Mouse (Mus musculus) spleen, postnatal 10 days (tissue): Measurements from ENCODE around the gene Lamb3.
"Not testable (repeated sequence)": the region's sequence is repeated elsewhere in the genome, so short reads cannot be mapped to it uniquely, and the experiment has no call there.

Experiments used
- DNase-seq, 2 experiments: peaks; one replicate each; pipeline ENCODE4 v3.0.0; 2021 to 2022; ENCODE audit warnings: low spot score in 2 of 2

Gene Lamb3

DNA sequence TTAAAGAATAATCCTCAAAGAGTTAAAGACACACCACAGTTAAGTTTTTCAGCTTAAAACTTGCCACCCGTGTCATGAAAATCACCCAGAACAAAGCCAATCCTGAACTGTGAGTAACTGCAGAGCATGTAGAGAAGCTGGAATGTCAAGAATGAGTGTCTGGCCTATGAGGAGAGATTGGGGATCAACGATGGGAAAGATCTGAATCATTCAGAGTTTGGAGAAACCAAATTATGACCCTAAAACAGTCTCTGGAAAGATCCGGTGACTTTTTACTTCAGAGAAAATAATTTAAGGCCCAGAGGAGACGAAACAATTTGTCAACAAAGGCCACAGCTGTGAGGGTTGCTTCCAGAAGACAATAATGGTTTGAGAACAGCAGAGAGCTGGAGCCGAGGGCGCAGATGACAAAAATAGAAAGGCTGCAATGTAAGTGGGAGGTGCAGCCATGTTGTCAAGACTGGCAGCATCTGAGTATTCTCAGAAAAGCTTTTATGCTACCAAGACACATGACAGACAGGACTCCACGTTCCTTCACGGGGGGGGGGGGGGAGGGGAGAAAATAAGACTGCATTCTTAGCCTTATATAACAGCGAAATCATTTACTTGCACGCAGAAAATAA, 36.2 kb downstream of the Lamb3 start:
- no peak for DNase-seq

DNA sequence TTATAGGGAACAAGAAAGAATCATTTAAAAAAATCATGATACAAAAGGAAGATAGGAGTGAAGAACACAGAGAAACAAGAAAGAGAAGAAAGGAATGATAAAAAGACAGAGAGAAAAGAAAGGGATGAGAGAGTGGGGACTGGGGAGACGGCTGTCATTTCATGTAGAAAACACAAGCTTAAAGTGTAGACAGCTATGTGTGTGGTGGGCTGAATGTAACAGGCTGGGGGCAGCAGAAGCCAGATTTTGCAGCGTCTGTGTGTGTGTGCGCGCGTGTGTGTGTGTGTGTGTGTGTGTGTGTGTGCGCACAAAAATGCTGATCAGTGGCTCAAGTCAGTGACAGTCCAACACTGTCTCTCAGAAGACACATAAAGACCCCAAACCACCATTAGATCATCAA, 36.7 kb downstream of the Lamb3 start:
- DNase-seq: no peak

DNA sequence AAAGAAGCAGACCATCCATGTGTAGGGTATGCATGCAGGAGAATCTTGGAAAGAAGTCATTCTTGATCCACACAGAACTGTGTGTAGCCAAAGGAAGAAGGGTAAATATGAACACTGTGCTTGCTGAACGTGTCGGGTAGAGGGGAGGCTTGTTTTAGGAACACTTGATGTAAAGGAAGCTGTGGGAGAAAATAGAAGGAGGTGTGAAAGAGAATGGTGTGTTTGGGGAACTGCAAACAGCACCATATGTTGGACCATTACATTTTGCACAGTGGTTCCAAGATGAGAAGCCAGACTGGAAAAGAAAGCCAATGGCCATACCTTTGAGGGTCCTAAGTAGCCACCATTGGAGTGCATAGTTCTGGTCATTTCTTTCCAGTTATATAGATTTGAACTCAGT, 42.5 kb downstream of the Lamb3 start:
- no peak for DNase-seq

DNA sequence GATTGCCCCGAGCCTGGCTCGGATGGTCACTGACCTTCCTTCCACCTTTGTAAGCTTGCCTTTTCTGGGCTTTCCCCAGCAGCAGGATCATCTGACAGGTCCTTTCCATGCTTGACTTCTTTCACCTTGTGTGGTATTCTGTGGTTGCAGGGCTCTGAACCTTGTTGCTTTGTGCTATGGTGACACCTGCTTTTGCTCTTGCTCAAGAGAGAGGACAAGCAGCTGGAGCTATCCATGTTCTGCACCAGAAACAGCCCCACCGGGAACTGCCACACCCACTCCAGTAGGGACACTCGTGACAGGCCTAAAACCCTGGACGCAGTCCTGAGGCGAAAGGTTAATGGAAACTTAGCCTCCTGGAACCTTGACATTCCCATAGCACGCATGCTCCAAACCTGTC, 43.9 kb downstream of the Lamb3 start:
- DNase-seq: no peak

DNA sequence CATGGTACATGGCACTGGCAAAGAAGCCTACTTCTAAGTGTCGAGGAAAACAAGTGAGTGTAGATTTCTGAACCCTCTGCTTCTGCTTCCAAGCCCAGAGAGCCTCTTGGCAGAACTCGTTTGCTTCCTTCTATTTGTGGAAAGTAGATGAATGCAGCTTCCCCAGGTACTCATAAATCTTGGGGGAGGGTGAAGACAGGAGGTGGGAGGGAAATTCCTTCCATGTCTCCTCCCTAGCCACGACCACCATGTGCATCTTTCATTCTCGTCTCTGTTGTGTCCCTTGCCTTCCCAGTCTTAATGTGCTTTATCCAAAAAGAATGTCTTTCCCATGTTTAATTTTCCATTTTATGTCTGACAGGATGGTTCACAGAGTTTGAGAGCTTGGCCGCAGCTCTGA, 45.1 kb downstream of the Lamb3 start:
- no peak for DNase-seq

DNA sequence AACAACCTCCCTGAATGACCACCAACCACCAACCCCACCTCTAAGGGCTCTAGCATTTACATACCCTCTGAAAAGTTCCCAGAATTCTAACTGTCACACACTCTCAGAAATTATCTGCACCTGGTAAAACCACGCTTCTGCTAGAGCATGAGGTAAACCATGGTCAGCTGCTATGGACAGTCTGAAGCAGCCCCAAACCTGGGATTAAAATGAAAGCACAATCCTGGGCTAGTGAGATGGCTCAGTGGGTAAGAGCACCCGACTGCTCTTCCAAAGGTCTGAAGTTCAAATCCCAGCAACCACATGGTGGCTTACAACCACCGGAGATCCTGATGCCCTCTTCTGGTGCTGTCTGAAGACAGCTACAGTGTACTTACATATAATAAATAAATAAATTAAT, 46.4 kb downstream of the Lamb3 start:
- DNase-seq: not testable (repeated sequence)

DNA sequence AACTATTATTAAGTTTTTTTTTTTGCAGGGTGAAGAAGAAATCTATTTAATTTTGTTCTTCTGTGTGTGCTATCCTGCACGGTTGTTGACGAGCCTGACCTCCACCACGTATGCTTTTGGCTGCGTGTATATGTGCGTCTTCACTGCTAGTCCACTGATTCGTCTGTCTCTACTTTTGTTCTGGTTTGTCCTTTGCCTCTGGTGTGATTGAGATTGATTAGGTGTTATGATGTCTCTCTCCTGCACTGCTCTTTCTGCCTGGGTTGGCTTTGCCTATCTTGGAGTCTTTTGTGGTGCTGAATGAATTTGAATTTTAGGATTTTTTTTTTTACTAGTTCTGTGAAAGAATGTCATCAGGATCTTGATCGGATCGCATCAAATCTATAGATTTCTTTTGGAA, 47.5 kb downstream of the Lamb3 start:
- no peak for DNase-seq

DNA sequence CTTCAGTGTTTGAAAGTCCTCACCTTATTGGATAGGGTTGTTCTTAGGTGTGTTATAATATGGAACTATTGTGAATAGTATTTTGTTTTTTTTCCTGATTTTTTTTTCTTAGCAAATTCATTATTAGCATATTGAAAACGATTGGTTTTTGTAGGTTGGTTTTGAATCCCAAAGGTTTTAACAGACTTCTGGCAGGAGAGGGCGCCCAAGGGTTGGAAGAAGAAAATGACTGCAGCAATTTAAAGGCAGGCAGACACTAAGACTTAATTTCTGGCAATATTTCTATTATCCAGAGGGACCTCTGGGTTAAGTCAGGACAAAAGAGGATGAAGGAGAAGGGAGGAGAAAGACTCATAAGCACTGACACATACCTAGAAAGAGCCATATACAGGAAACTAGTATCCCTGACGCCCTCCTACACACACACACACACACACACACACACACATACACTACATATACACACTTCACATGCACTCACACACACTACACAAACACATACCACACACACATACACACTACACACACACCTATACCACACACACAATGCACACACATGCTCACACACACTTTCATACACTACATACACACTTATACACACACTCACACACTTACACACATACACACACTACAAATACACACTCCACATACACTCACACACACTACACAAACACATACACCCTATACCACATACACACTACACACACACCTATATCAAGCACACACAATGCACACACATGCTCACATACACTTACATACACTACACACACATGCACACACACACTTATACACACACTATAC, 48.2 kb downstream of the Lamb3 start:
- DNase-seq: peak in 1 of 2 experiments; percentile 77

DNA sequence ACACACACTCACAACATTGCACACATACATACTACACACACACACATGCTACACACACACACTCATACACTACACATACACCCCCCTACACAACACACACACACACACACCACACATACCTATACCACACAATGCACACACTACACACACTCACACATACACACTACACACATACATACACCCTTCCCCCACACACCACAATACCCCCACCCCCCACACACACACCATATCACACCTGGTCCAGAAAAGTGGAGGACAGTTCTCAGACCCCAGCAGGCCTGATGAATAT, 48.7 kb downstream of the Lamb3 start:
- no peak for DNase-seq

DNA sequence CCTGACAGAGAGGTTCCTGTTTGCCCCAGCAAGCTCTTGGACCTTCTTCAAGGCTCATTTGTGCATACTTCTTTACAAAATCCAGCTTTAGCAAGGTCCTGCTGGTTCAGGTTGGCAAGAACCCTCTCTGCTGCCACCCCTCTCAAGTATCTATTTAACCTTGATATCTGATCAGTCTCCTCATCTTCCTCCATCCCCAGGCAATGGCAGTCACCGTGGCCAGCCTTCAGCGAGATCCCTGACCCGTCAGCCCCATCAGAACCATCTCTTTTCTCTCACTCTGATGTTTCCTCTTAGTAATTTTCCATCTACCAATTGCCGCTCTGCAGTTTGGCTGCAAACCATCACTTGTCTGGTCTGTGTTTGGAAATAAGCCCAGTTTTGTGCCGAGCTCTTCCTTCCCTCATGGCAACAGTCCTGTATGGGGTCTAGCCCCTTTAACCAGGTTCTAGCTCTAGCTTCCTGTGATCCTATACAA, 49.2 kb downstream of the Lamb3 start:
- no peak for DNase-seq

DNA sequence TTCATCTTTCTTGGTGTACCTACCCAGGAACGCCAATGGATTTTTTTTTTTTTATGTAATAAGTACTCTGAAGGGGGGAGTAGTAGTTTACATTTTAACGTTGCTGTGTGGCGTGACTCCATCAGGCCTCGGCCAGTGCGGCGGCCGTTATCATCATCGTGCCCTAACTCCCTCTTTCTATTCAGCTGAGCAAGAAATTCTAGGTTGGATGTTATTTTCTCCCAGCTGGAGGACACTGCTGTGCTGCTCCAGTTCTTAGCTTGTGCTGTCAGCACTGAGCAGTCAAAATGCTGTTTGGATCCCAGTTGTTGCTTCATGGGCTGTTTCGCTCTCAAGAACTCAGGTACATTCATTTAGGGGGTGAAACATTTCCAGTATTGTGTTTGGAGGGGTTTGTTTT, 52.1 kb downstream of the Lamb3 start:
- no peak for DNase-seq

DNA sequence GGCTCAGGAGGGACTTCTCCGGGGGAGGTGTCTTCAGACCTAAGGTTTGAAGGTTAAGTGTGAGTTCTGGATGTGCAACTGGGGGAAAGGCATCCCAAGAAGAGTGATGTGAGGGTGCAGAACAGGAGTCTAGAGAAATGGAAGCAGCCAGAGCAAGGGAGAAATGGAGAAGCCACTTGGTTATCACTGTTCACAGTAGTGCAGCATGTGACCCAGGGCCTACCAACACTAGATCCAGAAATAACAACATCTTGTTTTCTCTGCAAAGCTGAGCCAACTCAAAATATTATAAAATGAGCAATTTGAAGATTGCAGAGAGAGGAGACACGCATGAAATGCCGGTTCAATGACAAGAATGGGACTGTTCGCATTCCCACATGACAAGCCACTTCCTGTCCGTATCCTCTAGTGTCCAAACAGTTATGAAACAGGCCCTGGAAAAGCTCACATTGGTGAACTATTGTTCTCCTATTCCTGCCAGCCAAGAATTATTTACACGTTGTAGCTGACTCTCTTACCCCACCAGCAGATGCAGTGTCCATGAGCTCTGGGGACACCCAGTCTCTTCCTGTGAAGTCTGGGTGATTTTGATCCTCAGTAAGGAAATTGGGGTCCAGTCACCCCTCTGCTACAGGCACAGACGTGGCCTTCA, 54.5 kb downstream of the Lamb3 start:
- DNase-seq: no peak

DNA sequence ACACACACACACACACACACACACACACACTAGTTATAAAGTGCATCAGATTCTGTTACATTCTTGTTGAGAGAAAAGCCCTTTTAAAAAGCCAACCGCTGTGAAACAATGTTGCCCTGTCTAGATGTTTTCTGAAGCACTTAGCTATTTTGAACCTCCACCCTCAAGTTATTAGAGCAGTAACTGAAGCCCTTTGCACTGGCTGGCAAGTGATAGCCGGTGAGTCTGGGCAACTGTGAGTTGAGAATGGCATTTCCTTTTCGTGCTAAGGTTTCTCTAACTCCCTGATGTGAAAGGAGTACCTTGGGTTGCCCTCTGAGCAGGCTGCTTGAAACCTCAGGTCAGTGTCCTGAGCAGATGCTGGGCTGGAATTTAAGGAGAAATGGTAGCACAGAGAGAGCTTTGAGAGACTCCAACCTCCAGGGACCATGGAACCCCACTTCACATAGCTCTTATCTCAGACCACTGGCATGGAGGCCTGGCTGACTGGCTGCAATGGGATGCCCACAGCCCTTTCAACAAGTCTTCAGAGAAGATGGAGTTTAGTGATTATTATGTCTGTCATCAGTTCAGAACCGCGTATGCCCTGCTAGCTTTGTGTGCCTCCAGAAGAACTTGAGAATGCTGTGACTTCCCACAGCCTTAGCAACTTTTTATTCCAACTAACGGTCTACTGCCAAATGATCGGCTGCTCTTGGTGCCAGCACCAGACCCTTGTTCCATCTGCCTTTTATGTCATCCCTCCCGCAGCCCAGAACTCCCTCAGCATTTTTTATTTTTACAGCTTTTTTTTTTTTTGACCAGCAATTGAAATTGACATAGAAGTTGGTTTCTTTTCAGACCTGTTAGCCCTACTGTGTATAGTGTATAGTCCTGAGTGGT, 55.8 kb downstream of the Lamb3 start:
- DNase-seq: no peak

DNA sequence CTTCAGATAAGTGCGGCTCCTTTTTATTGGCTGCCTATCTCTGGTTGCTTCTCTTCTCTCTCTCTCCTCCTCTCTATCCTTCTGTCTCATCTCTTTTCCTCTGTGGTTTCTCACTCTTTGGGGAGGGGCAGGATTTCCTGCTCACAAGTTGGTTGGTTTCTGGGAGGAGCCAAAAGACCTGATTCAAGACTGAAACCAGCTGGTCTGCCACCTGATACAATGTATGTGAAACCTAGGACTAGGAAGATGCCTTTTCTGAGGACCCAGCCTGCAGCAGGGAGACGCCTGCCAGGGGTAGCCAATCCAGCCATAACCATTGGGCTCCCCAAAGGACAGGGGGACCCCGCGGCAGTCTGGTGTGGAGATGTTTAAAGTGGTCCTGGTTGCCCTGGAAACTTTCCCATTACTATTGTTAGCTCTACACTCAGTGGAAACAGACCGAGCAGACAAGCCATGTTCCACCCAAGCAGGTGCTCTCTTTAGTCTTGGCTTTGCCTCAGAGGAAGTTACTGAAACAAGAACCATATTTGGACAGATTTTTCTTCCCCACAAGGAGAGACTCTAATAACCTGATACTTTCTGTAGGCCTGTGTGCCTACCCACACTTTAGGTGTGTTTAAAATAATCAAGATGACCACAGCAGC, 56.6 kb downstream of the Lamb3 start, which contains the start of gene Hsd11b1:
Gene Hsd11b1 (minus strand): TSS at position 121 of the 644 bp plus-strand sequence.
- DNase-seq: peak in 1 of 2 experiments; percentile 26

DNA sequence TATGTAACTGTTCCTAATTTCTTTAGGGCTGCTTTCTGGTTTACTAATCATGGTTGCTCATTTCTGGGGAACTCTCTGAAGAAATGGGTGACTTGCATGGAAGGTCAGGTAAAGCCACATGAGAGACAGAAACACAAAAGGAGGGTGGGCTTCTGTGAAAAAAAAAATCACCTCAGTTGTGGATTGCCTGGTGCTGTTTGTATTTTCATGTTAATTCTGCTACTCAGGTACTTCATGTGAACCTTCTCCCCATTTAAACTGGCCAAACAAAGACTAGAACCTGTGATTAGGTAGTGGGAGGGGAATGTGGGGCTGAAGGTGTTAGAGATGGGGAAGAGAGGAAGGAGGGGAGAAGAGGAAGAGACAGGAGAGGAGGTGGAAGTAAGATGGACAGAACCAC, 58.2 kb downstream of the Lamb3 start:
- no peak for DNase-seq

DNA sequence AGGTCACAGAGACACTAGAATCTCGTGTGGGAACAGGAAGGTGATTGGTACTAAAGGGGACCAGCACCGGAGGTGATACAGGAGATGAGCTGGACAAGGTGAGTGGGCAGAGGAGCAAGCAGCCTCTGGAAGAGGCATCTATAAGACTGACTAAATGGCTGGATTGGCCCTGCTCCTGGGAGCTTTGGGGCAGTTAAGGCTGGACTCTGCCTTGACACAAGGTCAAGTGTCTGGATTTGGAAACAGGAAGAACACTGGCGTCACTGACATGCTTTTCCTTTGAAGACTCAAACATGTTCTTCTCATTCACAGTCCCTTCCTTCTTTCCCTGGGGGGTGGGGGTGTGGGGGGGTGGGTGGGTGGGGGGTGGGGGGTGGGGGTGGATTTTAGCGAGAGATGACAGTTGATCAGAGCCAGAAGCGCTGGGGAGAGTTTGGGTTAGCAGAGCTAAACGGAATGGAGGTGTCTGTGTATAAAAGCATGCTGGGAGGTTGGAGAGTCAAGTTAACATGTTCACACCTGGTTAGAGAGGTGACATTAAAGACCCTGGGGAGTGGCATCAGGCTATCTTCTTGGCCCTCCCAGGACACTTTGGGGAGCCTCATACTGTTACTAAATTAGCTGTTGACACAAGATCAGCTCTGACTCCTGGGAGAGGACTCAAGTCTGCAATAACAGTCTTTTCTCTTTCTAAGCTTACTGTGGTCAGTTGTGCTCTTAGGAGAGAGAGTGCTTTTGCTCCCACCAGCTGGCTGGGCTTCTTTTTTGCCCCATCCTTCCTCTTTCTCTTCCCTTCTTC, 63.7 kb downstream of the Lamb3 start:
- no peak for DNase-seq

DNA sequence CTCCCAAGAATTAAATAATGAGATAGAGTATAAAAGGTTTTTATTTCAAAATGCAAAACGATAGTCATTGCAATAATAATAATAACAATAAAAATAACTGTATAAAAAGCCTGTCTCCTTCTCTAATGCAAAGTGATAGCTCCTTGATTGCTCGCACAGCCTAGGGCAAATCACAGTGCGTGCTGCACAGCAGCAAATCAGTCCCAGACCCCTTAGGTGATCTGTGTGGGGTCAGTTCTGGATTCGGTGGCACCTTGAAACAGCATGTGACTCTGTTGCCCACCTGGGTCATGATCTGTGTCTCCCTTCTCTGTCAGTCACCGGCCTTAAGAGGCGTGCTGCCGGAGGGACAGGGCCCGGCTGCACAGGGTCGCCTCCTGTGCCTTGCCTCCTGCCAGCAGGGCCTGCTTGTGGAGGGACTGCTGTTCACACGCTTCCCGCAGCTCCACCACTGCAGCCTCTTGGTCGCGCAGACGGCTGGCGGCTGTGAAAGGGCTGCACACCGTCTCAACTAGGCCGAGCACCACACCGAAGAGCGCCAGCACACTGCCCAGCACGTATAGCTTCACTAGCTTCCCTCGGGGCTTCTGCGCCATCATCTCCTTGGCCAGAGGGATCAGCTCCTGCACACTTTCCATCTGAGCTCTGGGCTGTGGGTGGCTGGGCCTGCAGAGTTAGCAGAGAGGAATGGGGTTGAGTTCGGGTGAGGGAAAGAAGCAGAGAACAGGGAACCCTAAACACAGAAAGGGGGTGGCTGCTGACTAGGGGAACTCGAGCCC, 64.8 kb downstream of the Lamb3 start:
- peak in 1 of 2 experiments; percentile 18 for DNase-seq

DNA sequence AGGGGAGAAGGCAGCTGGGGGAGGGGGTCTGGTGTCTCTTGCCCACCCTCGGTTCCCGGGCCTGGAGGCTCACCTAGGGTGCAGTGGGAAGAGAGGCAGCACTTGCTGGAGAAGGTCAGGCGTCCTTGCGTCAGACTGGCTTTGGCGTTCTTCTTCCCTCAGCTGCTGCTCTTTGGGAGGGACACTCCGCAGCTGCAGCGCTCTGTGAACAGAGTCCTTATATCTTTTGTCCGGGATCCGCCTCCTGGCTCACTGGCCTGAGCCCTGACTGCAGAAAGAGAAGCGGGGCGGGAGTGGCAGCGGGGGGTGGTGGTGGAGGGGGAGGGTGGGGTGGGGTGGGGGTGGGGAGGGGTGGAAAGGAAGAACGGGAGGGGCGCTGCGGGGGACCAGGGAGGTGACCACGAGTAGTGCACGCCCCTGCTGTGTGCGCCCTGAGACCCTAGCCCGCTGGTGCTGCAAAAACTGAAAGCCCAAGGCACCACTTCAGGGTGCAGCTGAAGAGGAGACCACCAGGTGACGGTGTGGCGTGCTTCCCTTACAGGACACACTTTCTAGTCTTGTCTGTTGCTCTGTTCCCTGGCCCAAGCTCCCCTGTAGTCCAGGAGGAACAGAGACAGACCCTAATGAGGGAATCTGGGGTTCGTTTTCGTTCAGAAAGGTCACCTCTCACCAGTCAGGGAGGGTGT, 65.6 kb downstream of the Lamb3 start, which contains the start of gene G0s2:
Gene G0s2 (minus strand): TSS at position 302 of the 686 bp plus-strand sequence.
- DNase-seq: peak in 1 of 2 experiments; percentile 39

DNA sequence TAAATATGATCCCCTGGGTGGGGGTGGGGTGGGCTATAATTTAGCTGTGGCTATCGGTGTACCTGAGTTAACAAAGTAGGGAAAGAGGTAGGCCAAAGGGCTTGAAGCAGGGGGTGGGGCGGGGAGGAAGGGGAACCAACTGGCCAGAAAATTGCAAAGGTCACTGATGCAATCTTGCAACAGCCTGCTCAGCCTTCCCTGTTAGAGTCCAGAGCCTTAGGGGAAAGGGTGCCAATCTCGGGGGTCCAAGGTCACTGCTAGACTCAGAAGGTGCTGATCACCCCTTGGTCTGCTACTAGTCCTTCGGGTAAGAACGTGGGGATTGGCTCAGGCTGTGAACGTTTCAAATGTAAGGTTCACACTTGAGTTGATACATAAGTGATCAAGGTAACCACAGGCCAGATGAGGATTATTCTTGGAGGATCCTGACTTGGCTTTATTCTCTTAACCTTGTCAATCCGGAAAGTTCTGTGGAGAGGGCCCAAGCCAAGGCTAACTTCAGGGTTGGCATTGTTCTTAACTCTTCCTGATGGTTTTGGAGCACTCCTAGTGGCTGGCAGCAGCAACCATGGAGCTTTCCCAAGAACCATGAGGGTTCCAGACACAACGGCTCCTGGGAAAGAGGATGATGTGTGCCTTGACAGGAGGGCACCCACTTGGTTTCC, 67.0 kb downstream of the Lamb3 start:
- DNase-seq: no peak
